Mouse (Mus musculus) ES-E14 (cell line): ENCODE data around the gene Gm5105. TPM values are rescaled to one million over a fixed set of nuclear protein-coding genes. Genes with fewer than 3 reads are reported as not detected.

Experiments used
- DNase-seq: peaks from one replicate; pipeline ENCODE4 v3.0.0-alpha.2; 2013; ENCODE audit warnings: low read depth, low spot score
- H3K27ac ChIP-seq: 2 replicates; pipeline ENCODE4 v1.5.1; 2012; ENCODE audit warnings: low read depth, mild to moderate bottlenecking, low read length, moderate library complexity, mixed read lengths; ENCODE audit not compliant: poor library complexity, insufficient read depth, severe bottlenecking
- H3K36me3 ChIP-seq: 2 replicates; pipeline ENCODE4 v1.6.1; 2012; ENCODE audit warnings: mild to moderate bottlenecking, low read length, moderate library complexity, mixed read lengths; ENCODE audit not compliant: control insufficient read depth, poor library complexity, insufficient read depth, severe bottlenecking
- H3K4me1 ChIP-seq, 2 experiments: fragments of 150-350 bp in 1 of 2; sonication (generic) in 1 of 2; 2 replicates each; pipeline ENCODE4 v1.6.1; 2012; ENCODE audit warnings: low read length in 2 of 2, mild to moderate bottlenecking in 1 of 2, mixed read lengths in 1 of 2; ENCODE audit not compliant: control insufficient read depth in 2 of 2, insufficient read depth in 2 of 2, poor library complexity in 1 of 2
- H3K4me3 ChIP-seq, 2 experiments: fragments of 150-350 bp in 1 of 2; sonication (generic) in 1 of 2; 2 replicates each; pipeline ENCODE4 v1.5.1; 2012; ENCODE audit warnings: low read length in 2 of 2, low read depth in 1 of 2, mild to moderate bottlenecking in 1 of 2, mixed read lengths in 1 of 2; ENCODE audit not compliant: insufficient read depth in 1 of 2, poor library complexity in 1 of 2, severe bottlenecking in 1 of 2
- H3K9ac ChIP-seq: 2 replicates; pipeline ENCODE4 v1.6.1; 2012; ENCODE audit warnings: low read depth, mild to moderate bottlenecking, low read length, mixed read lengths; ENCODE audit not compliant: poor library complexity, insufficient read depth, severe bottlenecking
- H3K9me3 ChIP-seq: fragments of 150-350 bp; sonication (generic); 2 replicates; pipeline ENCODE4 v1.6.1; 2012; ENCODE audit warnings: low read depth, mild to moderate bottlenecking, low read length; ENCODE audit not compliant: control insufficient read depth, insufficient read depth
- CHD2 ChIP-seq: IDR thresholded peaks from 2 replicates; pipeline ENCODE4 v1.6.1; 2014; ENCODE audit warnings: mild to moderate bottlenecking, low read depth, low read length, inconsistent platforms
- HCFC1 ChIP-seq: IDR thresholded peaks from 2 replicates; pipeline ENCODE4 v1.6.1; 2012; ENCODE audit warnings: low read length, inconsistent platforms, borderline replicate concordance; ENCODE audit not compliant: insufficient read depth
- MAFK ChIP-seq: IDR thresholded peaks from 2 replicates; pipeline ENCODE4 v1.6.1; 2014; ENCODE audit warnings: mild to moderate bottlenecking, low read depth, low read length, inconsistent platforms; ENCODE audit not compliant: insufficient read depth
- ZC3H11A ChIP-seq: IDR thresholded peaks from 2 replicates; pipeline ENCODE4 v1.6.1; 2012; ENCODE audit warnings: low read depth, mild to moderate bottlenecking, inconsistent platforms, low read length, borderline replicate concordance
- ZNF384 ChIP-seq: IDR thresholded peaks from 2 replicates; pipeline ENCODE4 v1.6.1; 2012; ENCODE audit warnings: low read depth, low read length, inconsistent platforms
- in situ Hi-C, 2 experiments: fragments of 600-800 bp; cut with MboI; formaldehyde crosslinking; loops; one replicate each; pipeline ENCODE4 v1.15.1; 2025; ENCODE audit warnings: low sequenced_read_pairs in 2 of 2, inconsistent platforms in 1 of 2; ENCODE audit not compliant: unreplicated experiment in 2 of 2
- total RNA-seq: library from RNA; depleted of rRNA; stranded (reverse); fragments of 300-350 nt; gene quantifications from 2 replicates; pipeline ENCODE4 v1.2.3, GENCODE M21; 2012; rRNA removed

The Gm5105 gene
- not detected in 2 replicates for total RNA-seq

GRCm38 (mm10) chr3:138067288-138067687 is at the start of gene Gm5105:
Gene Gm5105 (minus strand): TSS chr3:138067388.
- no peak within 1 kb of the TSS for H3K9ac ChIP-seq
- no peaks in the 10 kb centered on the region for H3K9me3 ChIP-seq
- H3K4me3 ChIP-seq = no peak within 1 kb of the TSS
- no peak within 1 kb of the TSS for H3K27ac ChIP-seq
- no peak for TF ChIP-seq CHD2
- no peak for TF ChIP-seq MAFK
- no peak for TF ChIP-seq ZC3H11A
- no peak for TF ChIP-seq ZNF384
- TF ChIP-seq HCFC1 = no peak
- no peaks in the 10 kb centered on the region for H3K36me3 ChIP-seq
- peaks cover 0 to 1% of the 10 kb centered on the region in 2 experiments; a peak in 1 of 4 replicates for H3K4me1 ChIP-seq
- DNase-seq = no peak
- in situ Hi-C loops = no loop called here

- Histone ChIP-seq H3K9ac (no peak overlapping the region), H3K4me1 (peaks cover 0 to 5% of the 10 kb centered on the region in 2 experiments; a peak in 1 of 4 replicates), H3K4me3 (no peak overlapping the region), H3K27ac (no peak overlapping the region), H3K9me3 (no peaks in the 10 kb centered on the region), H3K36me3 (no peaks in the 10 kb centered on the region)
- TF ChIP-seq CHD2 = no peak
- TF ChIP-seq MAFK = no peak
- TF ChIP-seq HCFC1 = no peak
- no peak for TF ChIP-seq ZC3H11A
- no peak for TF ChIP-seq ZNF384
- in situ Hi-C loops = no loop called here
- DNase-seq = no peak
Measured at GRCm38 (mm10) chr3:138116871-138117270, 49.7 kb upstream of the Gm5105 start.

GRCm38 (mm10) chr3:138114106-138114505 is 46.9 kb upstream of the Gm5105 start:
- no peaks in the 10 kb centered on the region for H3K9me3 ChIP-seq
- H3K27ac ChIP-seq = no peak overlapping the region
- peaks cover 0 to 5% of the 10 kb centered on the region in 2 experiments; a peak in 1 of 4 replicates for H3K4me1 ChIP-seq
- H3K9ac ChIP-seq = no peak overlapping the region
- no peak for DNase-seq
- peak overlapping the region; percentile 3 to 50 for H3K4me3 ChIP-seq
- in situ Hi-C loops = no loop called here
- no peaks in the 10 kb centered on the region for H3K36me3 ChIP-seq
- TF ChIP-seq MAFK (no peak), HCFC1 (no peak), CHD2 (no peak), ZNF384 (no peak), ZC3H11A (no peak)

- no peak for TF ChIP-seq ZC3H11A
- no peak for TF ChIP-seq CHD2
- TF ChIP-seq MAFK = no peak
- TF ChIP-seq HCFC1 = no peak
- no peak for TF ChIP-seq ZNF384
- Histone ChIP-seq H3K27ac (no peak overlapping the region), H3K4me1 (peaks cover 0 to 5% of the 10 kb centered on the region in 2 experiments; a peak in 1 of 4 replicates), H3K4me3 (no peak overlapping the region), H3K9me3 (no peaks in the 10 kb centered on the region), H3K36me3 (no peaks in the 10 kb centered on the region), H3K9ac (no peak overlapping the region)
- in situ Hi-C loops = no loop called here
- DNase-seq = no peak
Measured at GRCm38 (mm10) chr3:138110910-138111782, 44.0 kb upstream of the Gm5105 start.
